Mouse (Mus musculus) adrenal gland, adult 2 months (tissue): Measurements from ENCODE around the gene Tbc1d16. TPM values are rescaled to one million over a fixed set of nuclear protein-coding genes. Genes with fewer than 3 reads are reported as not detected.
A peak's percentile ranks its signal among the peaks of the same experiment; 100 is the strongest.

Experiments
- DNase-seq: peaks from one replicate; pipeline ENCODE4 v3.0.0; 2021
- polyA plus RNA-seq: library from polyadenylated mRNA; depleted of rRNA; stranded (reverse); fragments of >200 nt; gene quantifications from 2 replicates; pipeline ENCODE4 v1.2.3, GENCODE M21; 2012
- total RNA-seq, 2 experiments: library from RNA; stranded (reverse); gene quantifications; 2 replicates each; pipeline ENCODE4 v1.2.3; 2021

The Tbc1d16 gene
- total and polyA plus RNA-seq, 3 experiments, result 6.2 to 24.5 (median 12.8) TPM

DNA sequence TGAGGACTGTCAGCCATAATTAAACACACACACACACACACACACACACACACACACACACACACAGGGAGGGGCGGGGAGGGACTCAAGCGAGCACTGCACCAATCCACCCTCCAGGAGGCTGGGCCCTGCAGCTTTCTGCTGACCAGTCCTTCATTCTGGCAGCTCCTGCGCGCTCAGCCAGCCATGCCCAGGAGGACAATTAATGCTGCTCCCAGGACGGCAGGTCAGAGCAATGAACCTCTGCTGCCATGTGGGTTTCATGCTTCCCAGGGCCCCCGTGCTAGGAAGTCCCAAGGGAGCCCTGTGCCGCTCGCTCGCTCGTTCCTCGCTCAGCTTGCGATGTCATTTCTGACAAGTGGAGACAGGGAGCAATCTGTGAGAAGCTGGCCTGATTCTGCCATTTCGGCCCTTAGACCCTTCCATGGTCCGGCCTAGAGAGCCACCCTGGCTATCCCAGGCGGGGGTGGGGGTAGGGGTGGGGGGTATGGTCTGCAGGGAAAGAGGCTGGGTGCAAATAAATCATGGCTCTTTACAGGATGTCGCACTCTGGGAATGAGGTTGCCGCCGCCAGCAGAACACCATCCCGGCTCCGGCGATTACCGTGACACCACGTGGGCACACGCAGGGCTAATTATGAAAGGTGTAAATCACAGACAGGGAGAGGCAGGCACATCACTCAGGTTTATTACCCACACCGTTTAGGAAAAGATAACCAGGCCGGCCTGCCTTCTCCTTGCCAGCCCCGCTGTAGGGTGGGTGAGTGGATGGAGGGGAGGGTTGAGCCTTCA is 51.7 kb downstream of the Tbc1d16 start:
- no peak for DNase-seq

- DNase-seq, result no peak
Measured at GRCm38 (mm10) chr11:119171588-119171987, 56.7 kb downstream of the Tbc1d16 start.

DNA sequence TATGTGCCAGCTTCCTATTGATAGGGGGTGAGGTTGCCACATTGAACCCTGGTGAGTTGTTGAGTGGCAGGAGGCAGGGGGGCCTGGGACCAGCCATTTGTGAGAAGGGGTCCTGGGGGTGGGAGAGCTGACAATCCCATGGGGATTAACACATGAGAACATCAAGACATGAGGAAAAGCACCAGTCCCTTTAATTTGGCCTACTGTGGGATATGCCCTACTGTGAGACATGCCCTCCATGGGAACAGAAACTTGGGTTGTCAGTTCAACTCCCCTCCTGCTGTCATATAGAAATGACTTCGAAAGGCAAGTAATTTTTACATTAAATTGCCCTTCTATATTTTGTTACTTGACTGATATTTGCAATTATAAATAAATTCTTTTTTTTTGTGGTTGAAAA is 59.4 kb downstream of the Tbc1d16 start:
- DNase-seq, result no peak

GRCm38 (mm10) chr11:119165995-119166394 is 62.3 kb downstream of the Tbc1d16 start:
- no peak for DNase-seq

- DNase-seq, result no peak
Measured at GRCm38 (mm10) chr11:119164375-119164774, 63.9 kb downstream of the Tbc1d16 start.

DNA sequence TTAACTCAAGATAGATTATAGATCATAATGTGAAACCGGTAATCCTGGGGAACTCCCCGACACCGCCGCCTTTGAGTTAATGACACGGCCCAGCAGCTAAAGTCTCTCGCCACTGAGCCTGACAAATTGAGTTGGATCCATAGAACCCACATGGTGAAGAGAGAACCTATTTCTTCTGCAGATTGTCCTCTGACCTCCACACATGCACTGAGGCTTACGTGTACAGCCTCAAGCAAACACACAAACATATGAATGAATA is 64.6 kb downstream of the Tbc1d16 start:
- no peak for DNase-seq

DNA sequence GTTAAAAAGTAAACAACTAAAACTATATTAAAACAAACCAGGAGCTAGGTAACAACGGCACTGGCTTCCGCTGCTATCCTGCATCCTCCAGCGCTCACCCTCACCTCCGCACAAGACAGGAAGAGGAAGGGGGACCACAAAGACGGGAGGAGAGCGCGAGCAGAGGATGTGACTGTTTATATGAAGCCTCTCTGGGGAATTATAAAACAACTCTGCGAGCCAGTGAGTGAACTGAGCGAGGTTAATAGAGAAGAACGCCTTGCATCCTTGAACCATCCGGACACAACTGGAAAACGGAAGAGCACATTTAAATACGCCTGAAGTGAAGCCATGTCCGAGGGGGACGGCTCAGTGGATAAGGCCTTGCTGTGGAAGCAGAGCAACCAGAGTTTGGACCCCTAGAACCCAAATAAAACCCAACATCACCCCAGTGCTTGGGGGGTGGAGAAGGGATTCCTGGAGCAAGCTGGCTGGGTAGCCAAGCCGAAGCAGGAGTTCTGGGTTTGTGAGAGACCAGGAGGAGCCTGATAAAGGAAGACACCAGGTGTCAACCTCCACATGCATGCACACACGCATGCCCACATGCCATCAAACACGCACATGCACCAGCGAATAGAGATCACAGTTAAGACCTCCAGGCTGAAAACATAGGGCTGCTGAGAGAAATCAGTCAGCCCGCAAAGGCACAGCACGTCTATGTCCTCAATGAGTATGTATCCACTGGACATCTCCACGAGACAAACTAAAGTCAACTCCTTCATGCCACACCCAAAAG is 65.2 kb downstream of the Tbc1d16 start:
- DNase-seq, result no peak

DNA sequence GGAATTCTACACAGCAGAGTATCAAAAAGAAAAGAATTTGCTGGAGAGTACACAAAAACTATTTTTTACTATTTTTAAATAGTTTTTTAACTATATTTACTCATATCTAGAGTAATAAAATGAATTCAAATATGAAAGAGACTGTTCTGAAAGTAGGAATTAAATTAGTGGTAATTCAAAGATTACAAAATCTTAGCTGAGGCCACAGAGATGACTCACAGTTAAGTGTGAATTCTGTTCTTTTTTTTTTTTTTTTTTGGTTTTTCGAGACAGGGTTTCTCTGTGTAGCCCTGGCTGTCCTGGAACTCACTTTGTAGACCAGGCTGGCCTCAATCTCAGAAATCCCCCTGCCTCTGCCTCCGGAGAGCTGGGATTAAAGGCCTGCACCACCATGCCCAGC is 66.6 kb downstream of the Tbc1d16 start:
- DNase-seq, result no peak

DNA sequence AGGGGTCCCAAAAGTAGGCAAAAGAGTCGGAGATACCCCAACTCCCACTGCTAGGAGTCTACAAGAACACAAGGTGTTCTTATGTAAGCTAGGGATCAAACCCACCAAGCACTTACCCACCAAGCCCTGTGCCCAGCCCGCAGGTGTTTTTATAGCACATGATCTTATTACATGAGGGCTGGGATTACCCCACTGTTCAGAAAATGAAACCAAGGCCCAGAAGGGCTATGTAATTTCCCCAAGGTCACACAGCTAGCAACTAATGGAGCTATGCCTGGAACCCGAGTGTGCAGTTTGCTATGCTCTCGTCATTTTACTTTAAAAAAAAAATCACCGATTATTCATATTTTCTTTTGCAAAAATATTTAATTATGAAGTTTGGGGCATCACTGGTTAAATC is 68.2 kb downstream of the Tbc1d16 start:
- DNase-seq, result no peak

GRCm38 (mm10) chr11:119159496-119159895 is 68.8 kb downstream of the Tbc1d16 start:
- DNase-seq, result no peak

GRCm38 (mm10) chr11:119157377-119158189 is 70.7 kb downstream of the Tbc1d16 start:
- no peak for DNase-seq

DNA sequence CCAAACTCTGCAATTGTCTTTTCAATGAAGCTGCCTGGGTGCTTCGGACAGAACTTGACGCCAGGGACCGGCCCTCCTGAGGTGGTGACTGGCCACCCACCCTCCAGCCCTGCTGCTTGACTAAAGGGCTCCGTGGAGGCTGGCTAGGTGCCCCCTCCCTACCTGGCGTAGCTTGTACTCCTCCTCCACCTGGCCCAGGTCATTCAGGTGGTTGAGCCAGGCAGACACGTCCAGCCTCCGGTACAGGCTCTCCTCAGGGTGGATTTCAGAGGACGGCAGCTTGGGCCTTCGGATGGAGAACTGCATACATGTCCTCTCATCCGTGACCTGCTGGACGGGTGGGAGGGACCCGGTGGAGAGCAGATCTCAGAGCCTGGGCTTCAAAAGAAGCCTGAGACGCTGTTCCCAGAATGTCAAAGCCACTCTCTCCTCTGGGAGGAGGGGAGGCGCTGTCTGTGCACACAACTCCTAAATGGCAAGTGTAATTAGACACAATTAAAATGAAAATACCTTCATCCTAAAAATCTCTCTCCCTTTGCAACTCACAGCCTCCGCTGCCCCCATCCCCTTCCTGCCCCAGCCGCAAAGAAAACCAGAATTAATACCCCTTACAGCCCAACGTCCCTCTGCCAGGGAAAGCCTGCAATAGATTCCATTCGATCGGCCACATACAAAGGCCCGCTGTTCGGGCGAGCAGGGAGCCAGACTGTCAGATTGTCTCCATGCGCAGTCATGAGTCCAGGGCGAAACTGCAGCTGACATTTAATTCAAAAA is 71.6 kb downstream of the Tbc1d16 start:
- DNase-seq, result no peak

DNA sequence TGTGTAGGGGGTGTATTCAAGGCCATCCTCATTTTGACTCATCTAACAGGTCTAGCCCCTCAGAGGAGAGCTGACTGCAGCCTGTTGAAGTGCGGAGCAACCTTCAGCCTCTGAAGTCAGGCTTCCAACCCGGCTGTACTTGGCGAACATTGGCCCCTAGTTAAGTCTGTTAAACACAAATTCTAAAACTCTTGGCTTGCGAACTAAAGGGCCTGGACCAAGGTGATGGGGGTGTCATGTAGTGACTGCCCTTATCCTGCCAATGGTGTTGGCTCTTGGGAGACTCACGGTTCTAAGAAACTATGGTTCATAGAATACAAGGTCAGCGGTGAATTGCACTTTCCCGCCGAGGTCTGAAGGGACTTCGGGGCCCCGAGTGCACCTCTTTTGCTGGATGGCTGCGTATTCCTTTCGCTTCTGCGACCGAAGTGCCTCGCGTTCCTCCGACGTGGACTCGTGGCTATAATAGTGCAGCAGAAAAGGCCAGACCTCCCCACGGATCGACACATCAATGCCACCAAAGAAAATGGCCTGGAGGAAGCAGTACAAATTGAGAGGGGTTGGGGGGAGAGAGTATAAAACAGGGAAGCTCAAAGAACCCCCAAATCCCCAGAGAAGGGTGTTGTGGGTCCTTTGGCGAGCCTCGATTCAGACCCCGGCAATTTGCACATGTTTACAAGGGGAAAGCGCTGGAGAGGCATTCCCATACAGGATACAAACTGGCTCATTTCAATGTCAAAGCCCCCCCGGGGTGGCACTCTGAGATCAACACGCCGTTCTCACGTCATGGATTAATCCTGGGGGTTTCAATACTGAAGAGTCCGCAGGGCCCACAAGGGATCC is 72.4 kb downstream of the Tbc1d16 start:
- DNase-seq, result no peak

DNA sequence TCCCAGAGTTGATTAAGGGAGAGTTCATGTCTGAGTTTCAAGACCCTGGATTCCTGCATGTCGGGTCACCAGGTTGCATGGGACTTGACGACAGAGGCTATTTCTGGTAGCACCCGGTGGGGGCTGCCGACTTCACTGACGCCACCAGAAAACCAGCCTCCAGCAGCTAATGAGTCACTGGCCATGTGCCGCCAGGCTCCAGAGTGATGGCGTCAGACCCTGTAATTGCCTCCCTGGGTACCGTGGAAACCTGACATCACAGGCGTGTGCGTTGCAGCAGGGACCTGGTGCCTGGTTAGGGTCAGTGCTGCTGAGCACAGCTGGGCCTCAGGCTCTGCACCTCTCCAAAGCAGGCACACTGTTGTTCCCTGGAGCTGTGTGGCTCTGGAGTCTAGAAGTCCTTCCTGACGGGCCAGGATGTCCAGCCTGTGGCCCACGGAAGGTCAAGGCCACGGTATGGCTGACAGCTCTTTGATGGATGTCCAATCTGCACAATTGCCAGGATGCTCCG is 75.9 kb downstream of the Tbc1d16 start:
- DNase-seq, result peak; percentile 89

DNA sequence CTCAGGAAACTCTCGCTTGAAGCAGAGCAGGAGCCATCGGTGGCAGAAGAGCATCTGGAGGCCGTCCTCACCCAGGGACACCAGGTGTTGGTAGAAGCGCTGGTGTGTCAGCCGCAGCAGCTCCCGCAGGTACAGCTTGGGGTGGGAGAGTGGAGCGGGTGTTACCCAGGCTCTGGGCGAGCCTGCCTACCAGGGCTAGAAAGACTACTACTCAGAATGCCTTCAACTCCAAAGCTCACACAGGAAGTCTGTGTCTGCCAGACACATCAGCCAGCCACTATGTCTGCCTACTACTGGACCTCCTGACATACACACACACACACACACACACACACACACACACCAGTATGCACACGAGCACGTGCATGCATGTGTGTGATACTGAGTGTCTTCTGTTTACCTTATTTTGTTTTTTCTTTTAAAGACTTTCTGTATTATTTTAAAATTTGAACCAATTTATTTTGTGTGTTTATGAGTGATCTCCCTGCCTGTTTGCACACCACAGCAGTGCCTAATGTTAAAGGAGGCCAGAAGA is 77.2 kb downstream of the Tbc1d16 start:
- DNase-seq, result no peak

DNA sequence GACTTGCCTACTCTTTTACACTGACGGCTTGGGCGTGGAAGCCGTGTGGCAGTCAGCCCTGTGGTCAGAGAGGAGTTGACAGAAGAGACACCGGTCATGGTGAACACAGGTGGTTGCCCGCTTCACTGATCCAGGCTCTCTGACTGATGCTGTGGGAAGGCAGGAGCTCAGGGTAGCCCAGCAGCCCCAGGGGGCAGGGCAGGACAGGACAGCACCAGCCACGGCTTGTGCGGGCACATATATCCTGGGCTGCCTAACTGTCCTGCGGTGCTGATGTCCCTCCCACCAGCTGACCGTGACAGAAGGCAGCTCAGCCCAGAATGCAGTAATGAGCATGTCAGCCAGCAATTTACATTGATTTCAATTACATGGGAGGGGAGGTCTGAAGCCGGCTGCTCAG is 77.9 kb downstream of the Tbc1d16 start:
- no peak for DNase-seq

GRCm38 (mm10) chr11:119148829-119149228 is 79.5 kb downstream of the Tbc1d16 start:
- no peak for DNase-seq

GRCm38 (mm10) chr11:119147153-119147552 is 81.1 kb downstream of the Tbc1d16 start:
- DNase-seq, result no peak

DNA sequence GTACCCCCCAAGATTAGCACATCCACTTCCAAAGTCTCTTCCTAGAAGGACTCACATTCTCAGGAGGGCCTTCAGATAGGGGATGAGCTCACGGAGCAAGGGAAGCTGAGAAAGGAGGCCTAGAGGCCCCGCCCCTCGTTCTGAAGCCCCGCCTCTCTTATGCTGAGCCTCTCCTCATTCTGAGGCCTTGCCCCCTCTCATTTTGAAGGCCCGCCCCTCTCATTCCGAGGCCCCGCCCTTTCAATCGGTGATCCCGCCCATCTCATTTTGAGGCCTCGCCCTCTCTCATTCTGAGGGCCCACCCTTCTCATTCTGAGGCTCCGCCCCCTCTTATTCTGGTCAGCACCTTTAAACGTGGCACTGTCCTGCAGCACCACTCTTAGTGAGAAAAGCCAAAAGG is 82.2 kb downstream of the Tbc1d16 start:
- peak; percentile 86 for DNase-seq

DNA sequence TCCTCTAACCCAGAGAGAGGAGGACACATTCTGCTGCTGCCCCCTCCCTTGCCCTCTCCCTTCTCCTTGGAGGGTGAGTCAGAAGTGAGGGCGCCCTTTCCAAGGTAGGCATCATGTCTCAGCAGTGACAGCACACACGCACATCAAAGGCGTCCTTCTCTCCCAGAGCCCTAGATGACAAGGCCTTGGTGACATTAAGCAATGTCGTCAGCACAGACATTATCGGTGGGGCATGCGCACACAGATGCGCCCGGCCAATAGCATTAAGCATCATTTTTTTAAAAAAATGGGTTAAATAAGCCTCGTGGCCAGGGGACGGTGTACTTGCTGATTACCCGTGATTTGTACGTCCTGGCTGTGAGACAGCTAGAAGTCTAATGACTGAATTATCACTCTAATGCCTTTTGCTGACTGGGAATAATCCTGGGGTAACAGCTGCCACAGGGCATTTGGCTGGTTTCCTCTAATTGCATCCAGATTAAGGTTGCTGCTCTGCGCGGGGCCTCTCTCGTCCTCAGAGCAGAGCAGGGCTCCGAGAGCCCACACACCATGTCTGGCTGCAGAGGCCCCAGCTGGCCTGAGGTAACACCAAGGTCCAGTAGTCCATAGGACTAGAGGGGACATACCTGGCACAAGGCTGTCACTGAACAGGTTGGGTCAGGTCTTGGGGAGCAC is 83.4 kb downstream of the Tbc1d16 start:
- DNase-seq, result peak; percentile 92
